Mouse (Mus musculus): Measurements from ENCODE around the gene Rtkn2.

Gene Rtkn2

GRCm38 (mm10) chr10:68043973-68044372 is 64.6 kb downstream of the Rtkn2 start:
- peak; percentile 20 for DNase-seq

- no peak for DNase-seq
Measured at GRCm38 (mm10) chr10:68044864-68045263, 65.5 kb downstream of the Rtkn2 start.

GRCm38 (mm10) chr10:68048641-68049305 is 69.4 kb downstream of the Rtkn2 start:
- no peak for DNase-seq

- DNase-seq = no peak
Measured at GRCm38 (mm10) chr10:68050882-68051281, 71.5 kb downstream of the Rtkn2 start.

- no peak for DNase-seq
Measured at GRCm38 (mm10) chr10:68051316-68051933, 72.1 kb downstream of the Rtkn2 start.

GRCm38 (mm10) chr10:68052307-68052706 is 72.9 kb downstream of the Rtkn2 start:
- DNase-seq = no peak

- DNase-seq = no peak
Measured at GRCm38 (mm10) chr10:68054131-68054530, 74.8 kb downstream of the Rtkn2 start.

- no peak for DNase-seq
Measured at GRCm38 (mm10) chr10:68054706-68055105, 75.3 kb downstream of the Rtkn2 start.

GRCm38 (mm10) chr10:68057841-68058240 is 78.5 kb downstream of the Rtkn2 start:
- no peak for DNase-seq

- DNase-seq = no peak
Measured at GRCm38 (mm10) chr10:68058378-68058777, 79.0 kb downstream of the Rtkn2 start.

GRCm38 (mm10) chr10:68060590-68061248 is 81.3 kb downstream of the Rtkn2 start:
- no peak for DNase-seq

GRCm38 (mm10) chr10:68061249-68061615 is 81.9 kb downstream of the Rtkn2 start:
- DNase-seq = no peak

- no peak for DNase-seq
Measured at GRCm38 (mm10) chr10:68063806-68064545, 84.6 kb downstream of the Rtkn2 start.

GRCm38 (mm10) chr10:68064571-68064970 is 85.2 kb downstream of the Rtkn2 start:
- DNase-seq = no peak

GRCm38 (mm10) chr10:68066173-68066572 is 86.8 kb downstream of the Rtkn2 start:
- DNase-seq = no peak

- DNase-seq = no peak
Measured at GRCm38 (mm10) chr10:68067961-68068360, 88.6 kb downstream of the Rtkn2 start.

- DNase-seq = no peak
Measured at GRCm38 (mm10) chr10:68068426-68068825, 89.1 kb downstream of the Rtkn2 start.

GRCm38 (mm10) chr10:68071041-68071440 is 91.7 kb downstream of the Rtkn2 start:
- no peak for DNase-seq

GRCm38 (mm10) chr10:68072626-68073025 is 93.3 kb downstream of the Rtkn2 start:
- DNase-seq = no peak

GRCm38 (mm10) chr10:68074291-68074690 is 94.9 kb downstream of the Rtkn2 start:
- no peak for DNase-seq

- DNase-seq = no peak
Measured at GRCm38 (mm10) chr10:68075181-68075580, 95.8 kb downstream of the Rtkn2 start.

- DNase-seq = no peak
Measured at GRCm38 (mm10) chr10:68078708-68079107, 99.3 kb downstream of the Rtkn2 start.

GRCm38 (mm10) chr10:68079910-68080670 is 100.7 kb downstream of the Rtkn2 start:
- DNase-seq = no peak

Data from thymus, postnatal 14 days (tissue).